Mouse (Mus musculus) heart, adult 2 months (tissue): ENCODE results near the gene Trim72. TPM values are rescaled to one million over a fixed set of nuclear protein-coding genes. Genes with fewer than 3 reads are reported as not detected.
"Not testable (repeated sequence)": the region's sequence is repeated elsewhere in the genome, so short reads cannot be mapped to it uniquely, and the experiment has no call there.

Experiments used
- DNase-seq, 2 experiments: peaks; one replicate each; pipeline ENCODE4 v3.0.0; 2021
- H3K27ac ChIP-seq: fragments of 200-600 bp; 2 replicates; pipeline ENCODE4 v1.8.1; 2022
- H3K27me3 ChIP-seq: fragments of 200-500 bp; 2 replicates; pipeline ENCODE4 v1.6.1; 2012; ENCODE audit warnings: mild to moderate bottlenecking, low read length, inconsistent platforms, mixed read lengths; ENCODE audit not compliant: control insufficient read depth, insufficient read depth
- H3K36me3 ChIP-seq: fragments of 200-500 bp; 2 replicates; pipeline ENCODE4 v1.6.1; 2012; ENCODE audit warnings: low read length, inconsistent platforms; ENCODE audit not compliant: control insufficient read depth, insufficient read depth
- H3K4me1 ChIP-seq: fragments of 200-500 bp; 2 replicates; pipeline ENCODE4 v1.6.1; 2011; ENCODE audit warnings: low read length; ENCODE audit not compliant: control insufficient read depth, insufficient read depth
- H3K4me3 ChIP-seq: fragments of 200-600 bp; 2 replicates; pipeline ENCODE4 v1.8.1; 2022
- H3K79me2 ChIP-seq: fragments of 200-500 bp; replicated peaks from 2 replicates; pipeline ENCODE4 v1.6.1; 2012; ENCODE audit warnings: mild to moderate bottlenecking, inconsistent platforms, low read length, moderate library complexity, mixed read lengths; ENCODE audit not compliant: control insufficient read depth, insufficient read depth
- H3K9ac ChIP-seq: fragments of 200-500 bp; 2 replicates; pipeline ENCODE4 v1.6.1; 2012; ENCODE audit warnings: low read depth, mild to moderate bottlenecking, control low read depth, inconsistent platforms, low read length, mixed read lengths
- CTCF ChIP-seq: fragments of 200-600 bp; IDR thresholded peaks from 2 replicates; pipeline ENCODE4 v1.8.1; 2022; ENCODE audit warnings: antibody characterized with exemption, mild to moderate bottlenecking, moderate library complexity
- EP300 ChIP-seq: fragments of 200-500 bp; IDR thresholded peaks from 2 replicates; pipeline ENCODE4 v1.6.1; 2011; ENCODE audit warnings: low read depth, low read length, control low read depth; ENCODE audit not compliant: insufficient read depth
- POLR2A ChIP-seq: fragments of 200-500 bp; IDR thresholded peaks from 2 replicates; pipeline ENCODE4 v1.6.1; 2011; ENCODE audit warnings: mild to moderate bottlenecking, low read depth, low read length, control low read depth; ENCODE audit not compliant: insufficient read depth
- WGBS: fragments of 180-500 bp; shearing (Covaris S2); methylation state at CpG from one replicate; pipeline ENCODE4 v1.1.7; 2018; 5-methylcytosine and 5-hydroxymethylcytosine counted together
- intact Hi-C: fragments of 180-260 bp; cut with DNase I; formaldehyde crosslinking; loops from one replicate; pipeline ENCODE4 v1.15.1; 2025
- polyA plus RNA-seq: library from polyadenylated mRNA; depleted of rRNA; stranded (reverse); fragments of >200 nt; gene quantifications from 2 replicates; pipeline ENCODE4 v1.2.3, GENCODE M21; 2012
- total RNA-seq, 2 experiments: library from RNA; stranded (reverse); gene quantifications; 2 replicates each; pipeline ENCODE4 v1.2.3; 2021

Trim72 gene
- total and polyA plus RNA-seq, 3 experiments, result 252 to 303 (median 278) TPM

DNA sequence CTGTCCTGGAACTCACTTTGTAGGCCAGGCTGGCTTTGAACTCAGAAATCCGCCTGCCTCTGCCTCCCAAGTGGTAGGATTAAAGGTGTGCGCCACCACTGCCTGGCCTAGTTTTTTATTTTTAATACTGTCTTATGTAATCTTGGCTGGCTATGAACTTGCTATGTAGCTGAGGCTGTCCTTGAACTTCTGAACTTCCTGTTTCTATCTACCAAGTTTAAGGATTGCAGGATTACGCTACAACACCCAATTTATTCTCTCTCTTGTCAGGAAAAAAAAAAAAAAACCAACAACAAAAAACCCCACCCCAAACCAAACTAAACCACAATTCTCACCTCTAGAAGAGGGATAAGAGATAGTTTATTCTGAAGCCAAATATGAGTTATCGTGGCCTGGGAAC lies 29.9 kb downstream of the Trim72 start:
- Histone ChIP-seq H3K79me2 (no peaks in the 10 kb centered on the region), H3K36me3 (no peaks in the 10 kb centered on the region; the same call in 1 of the 2 replicates), H3K27ac (no peak overlapping the region), H3K4me3 (no peak overlapping the region), H3K4me1 (peaks cover 2% of the 10 kb centered on the region), H3K27me3 (no peaks in the 10 kb centered on the region), H3K9ac (no peak overlapping the region)
- TF ChIP-seq EP300 (no peak), CTCF (no peak), POLR2A (no peak)
- intact Hi-C loops, result no loop called here
- DNase-seq, result no peak
- WGBS, result 87% methylated on average over 4 of the region's 4 CpGs

DNA sequence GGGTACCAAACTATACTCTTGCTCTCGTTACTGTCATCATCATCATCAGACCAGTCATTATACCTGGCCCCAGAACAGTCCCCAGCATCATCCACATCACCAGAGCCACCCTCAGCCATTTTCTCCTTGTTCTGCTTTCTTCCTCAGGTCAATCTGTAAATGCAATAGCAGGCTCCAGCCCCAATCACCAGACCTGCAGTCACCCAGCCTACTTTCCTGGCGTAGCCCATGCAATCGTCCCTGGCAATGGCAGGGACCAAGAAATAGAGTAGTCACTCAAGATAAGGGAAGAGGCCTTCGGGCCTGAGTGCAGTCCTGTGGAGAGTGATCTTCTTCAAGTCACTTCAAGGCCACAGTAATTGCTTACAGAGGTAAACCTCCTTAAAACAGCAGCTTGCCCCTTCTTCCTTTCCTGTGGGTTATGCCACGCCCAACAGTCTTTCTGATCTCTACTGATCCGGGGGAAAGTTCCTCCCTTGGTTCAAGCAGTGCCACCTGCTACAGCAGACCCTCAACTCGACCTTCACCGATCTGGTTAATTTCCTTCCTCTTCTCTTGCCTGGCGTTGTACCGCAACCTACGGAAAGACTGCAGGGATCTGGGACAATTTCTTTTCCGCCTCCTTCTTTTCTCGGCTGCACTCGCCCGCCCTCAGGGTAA lies 38.5 kb downstream of the Trim72 start:
- intact Hi-C loops, H3K27ac ChIP-seq, H3K79me2 ChIP-seq, DNase-seq, H3K36me3 ChIP-seq, H3K4me1 ChIP-seq, H3K4me3 ChIP-seq, H3K27me3 ChIP-seq, H3K9ac ChIP-seq: not testable (repeated sequence)
- WGBS, result 73% methylated on average over 15 of the region's 15 CpGs

DNA sequence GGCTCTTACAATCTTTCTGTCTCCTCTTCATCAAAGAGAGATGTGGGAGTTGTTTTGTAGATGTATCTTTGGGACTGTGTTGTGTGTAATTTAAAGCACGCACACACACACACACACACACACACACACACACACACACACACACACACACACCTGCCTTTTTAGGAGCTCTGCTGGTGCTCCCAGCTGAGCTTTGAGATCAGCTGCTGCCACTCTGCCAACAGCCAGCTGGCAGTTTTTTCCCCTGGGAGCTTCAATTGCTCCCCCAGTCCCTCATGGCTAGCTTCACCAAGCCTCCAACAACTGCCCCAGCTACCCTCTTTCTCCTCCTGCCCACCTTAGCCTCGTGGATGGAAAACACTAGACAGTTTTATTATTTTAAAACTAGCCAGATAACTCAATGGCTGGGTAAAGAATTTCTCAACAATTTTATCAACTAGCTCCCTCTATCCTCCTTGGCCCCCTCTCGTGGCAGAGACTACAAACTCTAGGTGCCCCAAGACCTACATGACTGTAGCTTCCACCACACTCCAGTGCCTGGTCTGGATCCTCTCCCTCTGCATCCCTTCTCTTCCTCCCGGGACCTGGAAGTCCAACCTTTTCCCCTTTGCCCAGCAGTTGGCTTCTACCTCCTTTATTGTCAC lies 40.5 kb downstream of the Trim72 start:
- Histone ChIP-seq H3K27ac (no peak overlapping the region), H3K9ac (no peak overlapping the region), H3K79me2 (no peaks in the 10 kb centered on the region), H3K4me1 (no peaks in the 10 kb centered on the region), H3K36me3 (no peaks in the 10 kb centered on the region; the same call in 1 of the 2 replicates), H3K27me3 (no peaks in the 10 kb centered on the region), H3K4me3 (no peak overlapping the region)
- no peak for TF ChIP-seq EP300
- TF ChIP-seq CTCF, result peak; percentile 36
- no peak for DNase-seq
- 55% methylated on average over 4 of the region's 4 CpGs for WGBS
- intact Hi-C loops, result no loop called here

- WGBS, result 20% methylated on average over 2 of the region's 2 CpGs
- H3K36me3 ChIP-seq, result no peaks in the 10 kb centered on the region; the same call in 1 of the 2 replicates
- no peak for DNase-seq
- H3K27me3 ChIP-seq, result no peaks in the 10 kb centered on the region
- H3K9ac ChIP-seq, result no peak overlapping the region
- no peaks in the 10 kb centered on the region for H3K79me2 ChIP-seq
- TF ChIP-seq CTCF (no peak), EP300 (no peak), POLR2A (no peak)
- H3K27ac ChIP-seq, result no peak overlapping the region
- intact Hi-C loops, result no loop called here
- H3K4me3 ChIP-seq, result no peak overlapping the region
- no peaks in the 10 kb centered on the region for H3K4me1 ChIP-seq
Observed at GRCm38 (mm10) chr7:128045640-128046039, 41.9 kb downstream of the Trim72 start.

DNA sequence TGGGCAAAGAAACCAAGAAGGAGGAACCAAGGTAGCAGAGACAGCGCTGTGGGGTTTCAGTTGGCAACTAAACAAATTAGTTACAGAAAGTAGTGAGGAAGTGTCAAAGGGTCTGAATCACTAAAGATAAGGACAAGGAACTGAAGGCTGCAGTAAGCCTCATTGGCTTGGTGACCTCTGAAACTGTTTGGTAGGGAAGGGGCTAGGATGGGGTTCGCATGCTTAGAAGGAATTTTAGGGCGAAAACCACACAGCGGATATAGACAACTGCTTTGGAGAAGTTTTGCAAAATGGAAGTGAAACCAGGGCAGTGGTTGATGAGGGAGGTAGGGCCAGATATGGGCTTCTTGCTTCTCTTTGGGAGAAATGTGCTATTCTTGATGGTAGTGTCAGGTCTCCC lies 45.1 kb downstream of the Trim72 start:
- no peaks in the 10 kb centered on the region for H3K27me3 ChIP-seq
- H3K4me1 ChIP-seq, result no peaks in the 10 kb centered on the region
- no peaks in the 10 kb centered on the region; the same call in 1 of the 2 replicates for H3K36me3 ChIP-seq
- H3K9ac ChIP-seq, result no peak overlapping the region
- no peak overlapping the region for H3K4me3 ChIP-seq
- H3K27ac ChIP-seq, result no peak overlapping the region
- intact Hi-C loops, result no loop called here
- TF ChIP-seq POLR2A (no peak), EP300 (no peak), CTCF (no peak)
- 83% methylated on average over 4 of the region's 4 CpGs for WGBS
- DNase-seq, result peak in 1 of 2 experiments; percentile 28
- H3K79me2 ChIP-seq, result no peaks in the 10 kb centered on the region

DNA sequence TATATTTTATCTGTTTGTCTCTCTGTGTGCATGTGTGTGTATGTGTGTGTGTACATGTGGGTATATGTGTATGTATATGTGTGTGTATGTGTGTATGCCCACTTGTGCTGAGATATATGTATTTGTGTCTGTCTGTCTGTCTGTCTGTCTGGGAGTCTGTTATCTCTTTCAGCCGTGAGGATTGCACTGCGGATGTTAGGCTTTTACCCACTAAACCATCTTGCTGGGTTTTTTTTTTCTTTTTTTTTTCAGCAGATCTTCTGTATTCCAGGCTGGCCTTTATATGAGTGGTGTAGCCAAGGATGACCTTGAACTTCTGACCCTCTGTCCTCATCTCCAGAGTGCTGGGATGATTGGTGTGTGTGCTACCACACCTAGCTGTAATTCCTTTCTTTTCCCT lies 45.5 kb downstream of the Trim72 start:
- H3K4me1 ChIP-seq, result no peaks in the 10 kb centered on the region
- intact Hi-C loops, result no loop called here
- no peak for TF ChIP-seq CTCF
- TF ChIP-seq POLR2A, result no peak
- no peak for TF ChIP-seq EP300
- H3K27me3 ChIP-seq, result no peaks in the 10 kb centered on the region
- H3K4me3 ChIP-seq, result no peak overlapping the region
- no peak for DNase-seq
- 70% methylated on average over 2 of the region's 2 CpGs for WGBS
- H3K9ac ChIP-seq, result no peak overlapping the region
- H3K36me3 ChIP-seq, result no peaks in the 10 kb centered on the region; the same call in 1 of the 2 replicates
- H3K27ac ChIP-seq, result no peak overlapping the region
- H3K79me2 ChIP-seq, result no peaks in the 10 kb centered on the region
